Mouse (Mus musculus) 3T3-L1 (cell line): Measurements from ENCODE around the gene Dgkd.

Experiments used
- DNase-seq: peaks from one replicate; pipeline ENCODE4 v3.0.0-alpha.2; 2015; ENCODE audit warnings: low read depth, low spot score

Dgkd gene

GRCm38 (mm10) chr1:87880856-87881255 lies 27.8 kb downstream of the Dgkd start:
- DNase-seq: peak; percentile 35

GRCm38 (mm10) chr1:87881726-87882125 lies 28.6 kb downstream of the Dgkd start:
- peak; percentile 12 for DNase-seq

GRCm38 (mm10) chr1:87882554-87882953 lies 29.5 kb downstream of the Dgkd start:
- DNase-seq: no peak

GRCm38 (mm10) chr1:87890960-87891359 lies 37.9 kb downstream of the Dgkd start:
- DNase-seq: peak; percentile 52

- DNase-seq: no peak
These were observed 38.5 kb downstream of the Dgkd start for GRCm38 (mm10) chr1:87891634-87892033.

GRCm38 (mm10) chr1:87892499-87892898 lies 39.4 kb downstream of the Dgkd start:
- no peak for DNase-seq

- no peak for DNase-seq
These were observed 40.3 kb downstream of the Dgkd start for GRCm38 (mm10) chr1:87893414-87893813.

- DNase-seq: no peak
These were observed 43.8 kb downstream of the Dgkd start for GRCm38 (mm10) chr1:87896921-87897320.

- peak; percentile 33 for DNase-seq
These were observed 46.6 kb downstream of the Dgkd start for GRCm38 (mm10) chr1:87899701-87900100.

GRCm38 (mm10) chr1:87900979-87901378 lies 47.9 kb downstream of the Dgkd start:
- peak; percentile 90 for DNase-seq

GRCm38 (mm10) chr1:87902186-87902585 lies 49.1 kb downstream of the Dgkd start:
- DNase-seq: no peak

GRCm38 (mm10) chr1:87906361-87906956 lies 53.4 kb downstream of the Dgkd start:
- no peak for DNase-seq

- DNase-seq: no peak
These were observed 54.9 kb downstream of the Dgkd start for GRCm38 (mm10) chr1:87908006-87908405.

- DNase-seq: no peak
These were observed 55.6 kb downstream of the Dgkd start for GRCm38 (mm10) chr1:87908736-87909135.

GRCm38 (mm10) chr1:87909565-87909964 lies 56.5 kb downstream of the Dgkd start:
- no peak for DNase-seq

GRCm38 (mm10) chr1:87910428-87910827 lies 57.3 kb downstream of the Dgkd start:
- DNase-seq: no peak

- no peak for DNase-seq
These were observed 60.3 kb downstream of the Dgkd start for GRCm38 (mm10) chr1:87913356-87913755.

GRCm38 (mm10) chr1:87917361-87917760 lies 64.3 kb downstream of the Dgkd start:
- DNase-seq: no peak

GRCm38 (mm10) chr1:87918061-87918460 lies 65.0 kb downstream of the Dgkd start:
- no peak for DNase-seq

GRCm38 (mm10) chr1:87920056-87920614 lies 67.0 kb downstream of the Dgkd start:
- no peak for DNase-seq

GRCm38 (mm10) chr1:87922666-87923065 lies 69.6 kb downstream of the Dgkd start:
- DNase-seq: peak; percentile 75

- no peak for DNase-seq
These were observed 71.8 kb downstream of the Dgkd start for GRCm38 (mm10) chr1:87924888-87925287.

- DNase-seq: no peak
These were observed 76.6 kb downstream of the Dgkd start for GRCm38 (mm10) chr1:87929730-87930129.

- no peak for DNase-seq
These were observed 80.0 kb downstream of the Dgkd start for GRCm38 (mm10) chr1:87933051-87933450.
